In the genomic region with DNA sequence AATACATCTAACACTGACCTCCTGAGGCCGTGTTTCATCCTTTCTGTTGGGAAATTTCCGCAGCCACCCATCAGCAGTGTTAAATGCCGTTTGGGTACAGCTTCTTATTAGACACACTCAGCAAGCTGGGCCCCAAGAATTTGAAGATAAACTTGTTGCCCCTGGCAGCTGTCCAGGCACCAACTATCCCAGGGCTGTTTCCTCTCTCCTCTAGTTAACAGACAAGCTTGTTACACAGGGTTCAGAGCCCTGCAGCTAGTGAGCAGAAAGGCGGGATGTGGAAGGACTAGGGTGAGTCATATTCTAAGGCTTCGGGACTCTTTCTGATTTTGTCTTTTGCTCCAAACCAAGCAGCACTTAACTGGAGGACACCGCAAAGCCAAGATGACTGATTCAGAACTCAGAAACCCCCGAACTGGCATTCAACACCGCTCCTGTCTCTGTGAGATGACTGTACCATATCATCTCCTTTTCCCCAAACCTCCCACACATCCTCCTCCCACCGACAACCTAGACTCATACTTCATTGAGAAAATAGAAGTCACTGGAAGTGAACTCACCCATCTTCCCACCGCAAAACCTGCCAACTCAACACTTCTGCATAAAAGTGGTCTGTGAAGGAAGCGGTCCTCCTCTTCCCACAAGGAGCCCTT, we compare ENCODE assay signal across 14 mouse cellular contexts.
A peak's percentile ranks its signal among the peaks of the same experiment; 100 is the strongest.
DNase-seq lines count a peak whose midpoint lies in the region; ATAC-seq lines count a peak whose summit lies in the region.
"Had no signal": no experiment of that assay in that cellular context is flagged by ENCODE, and none has a peak within 500 bp of the region (broad histone marks: within the 10 kb centered on the region; RNA-seq: fewer than 3 reads in every experiment).

No protein-coding gene starts in this region.

- ATAC-seq in heart, embryonic 14.5 days (ENCODE audit: insufficient number of reproducible peaks, insufficient read depth, low FRiP score, low read depth): peak; percentile 61; the same call in 1 of the 2 replicates
- ATAC-seq: hindbrain, postnatal 0 days; midbrain, embryonic 15.5 days had no signal

- WGBS in heart, embryonic 14.5 days: 33% methylated on average over 11 of the region's 11 CpGs

- peak overlapping the region; percentile 34 for H3K4me2 ChIP-seq in heart, embryonic 14.5 days (ENCODE audit: low read length)
- H3K4me2 ChIP-seq: embryonic facial prominence, embryonic 12.5 days; midbrain, embryonic 15.5 days had no signal

- H3K27ac ChIP-seq in heart, embryonic 14.5 days (replicated peaks in 1 of 2; ENCODE audit: control insufficient read depth in 1 of 2, insufficient read depth in 1 of 2, low read depth in 2 of 2, low read length in 2 of 2): peak overlapping the region; percentile 4 to 49; a peak in 2 of 4 replicates
- H3K27ac ChIP-seq: embryonic facial prominence, embryonic 12.5 days; hindbrain, postnatal 0 days; midbrain, embryonic 15.5 days had no signal

- no peak overlapping the region for H3K4me3 ChIP-seq in heart, embryonic 14.5 days (ENCODE audit: control insufficient read depth in 1 of 2, insufficient read depth in 1 of 2, low read depth in 1 of 2, low read length in 2 of 2)
- H3K4me3 ChIP-seq: embryonic facial prominence, embryonic 12.5 days; midbrain, embryonic 15.5 days had no signal

- DNase-seq in frontal cortex, adult 2 months (ENCODE audit: extremely low spot score in 1 of 2, low spot score in 1 of 2): peak; percentile 35 to 82
- DNase-seq in frontal cortex, postnatal 14 days (ENCODE audit: low spot score in 2 of 2): no peak
- peak; percentile 49 for DNase-seq in urinary bladder, postnatal 14 days (ENCODE audit: low spot score)
- no peak for DNase-seq in urinary bladder, adult 18-20 months (ENCODE audit: low spot score in 2 of 2)
- DNase-seq in telencephalon, adult 2 months (ENCODE audit: low read depth, low spot score): peak; percentile 62
- DNase-seq in c-Kit-positive CD71-positive TER-119-positive erythroid progenitor cells, embryonic 14.5 days (ENCODE audit: low spot score): no peak
- DNase-seq in kidney, postnatal 14 days: no peak
- DNase-seq: cerebellum, adult 9-10 months; kidney, postnatal 25 days; lung, adult 18-20 months had no signal

- no peaks in the 10 kb centered on the region for H3K36me3 ChIP-seq in heart, embryonic 14.5 days (ENCODE audit: control insufficient read depth, insufficient read depth, low read length)
- H3K36me3 ChIP-seq: embryonic facial prominence, embryonic 12.5 days; midbrain, embryonic 15.5 days had no signal

- no peaks in the 10 kb centered on the region for H3K27me3 ChIP-seq in heart, embryonic 14.5 days (ENCODE audit: control insufficient read depth, insufficient read depth, low read length)
- H3K27me3 ChIP-seq: embryonic facial prominence, embryonic 12.5 days; midbrain, embryonic 15.5 days had no signal

- no peak overlapping the region for H3K9ac ChIP-seq in heart, embryonic 14.5 days (ENCODE audit: low read length)
- H3K9ac ChIP-seq: embryonic facial prominence, embryonic 12.5 days; midbrain, embryonic 15.5 days had no signal

- no peaks in the 10 kb centered on the region for H3K9me3 ChIP-seq in heart, embryonic 14.5 days (ENCODE audit: control insufficient read depth, low read length)
- H3K9me3 ChIP-seq: embryonic facial prominence, embryonic 12.5 days; midbrain, embryonic 15.5 days had no signal

- peaks cover 9 to 13% of the 10 kb centered on the region in 2 experiments for H3K4me1 ChIP-seq in heart, embryonic 14.5 days (ENCODE audit: control insufficient read depth in 2 of 2, insufficient read depth in 2 of 2, low read length in 2 of 2)
- H3K4me1 ChIP-seq: midbrain, embryonic 15.5 days had no signal

Comparison
In these comparisons a context has a peak if more than half of its experiments do, and no peak if none do; other contexts are left out.
1. DNase-seq: peak in frontal cortex, adult 2 months (2 of 2), urinary bladder, postnatal 14 days (single experiment) and telencephalon, adult 2 months (single experiment); none in frontal cortex, postnatal 14 days (0 of 2), urinary bladder, adult 18-20 months (0 of 2), c-Kit-positive CD71-positive TER-119-positive erythroid progenitor cells, embryonic 14.5 days (single experiment) and kidney, postnatal 14 days (single experiment).